Mouse (Mus musculus) large intestine, adult 2 months (tissue): ENCODE measurements around the gene Tmem201. TPM values are rescaled to one million over a fixed set of nuclear protein-coding genes. Genes with fewer than 3 reads are reported as not detected.

Source experiments
- DNase-seq: peaks from one replicate; pipeline ENCODE4 v3.0.0-alpha.2; 2012; ENCODE audit warnings: low read depth, low spot score
- WGBS: fragments of 180-500 bp; shearing (Covaris S2); methylation state at CpG from one replicate; pipeline ENCODE4 v1.1.7; 2018; 5-methylcytosine and 5-hydroxymethylcytosine counted together
- polyA plus RNA-seq: library from polyadenylated mRNA; depleted of rRNA; stranded (reverse); fragments of >200 nt; gene quantifications from 2 replicates; pipeline ENCODE4 v1.2.3, GENCODE M21; 2012

Tmem201 gene
- polyA plus RNA-seq, 1 experiment, result 15.3 TPM

DNA sequence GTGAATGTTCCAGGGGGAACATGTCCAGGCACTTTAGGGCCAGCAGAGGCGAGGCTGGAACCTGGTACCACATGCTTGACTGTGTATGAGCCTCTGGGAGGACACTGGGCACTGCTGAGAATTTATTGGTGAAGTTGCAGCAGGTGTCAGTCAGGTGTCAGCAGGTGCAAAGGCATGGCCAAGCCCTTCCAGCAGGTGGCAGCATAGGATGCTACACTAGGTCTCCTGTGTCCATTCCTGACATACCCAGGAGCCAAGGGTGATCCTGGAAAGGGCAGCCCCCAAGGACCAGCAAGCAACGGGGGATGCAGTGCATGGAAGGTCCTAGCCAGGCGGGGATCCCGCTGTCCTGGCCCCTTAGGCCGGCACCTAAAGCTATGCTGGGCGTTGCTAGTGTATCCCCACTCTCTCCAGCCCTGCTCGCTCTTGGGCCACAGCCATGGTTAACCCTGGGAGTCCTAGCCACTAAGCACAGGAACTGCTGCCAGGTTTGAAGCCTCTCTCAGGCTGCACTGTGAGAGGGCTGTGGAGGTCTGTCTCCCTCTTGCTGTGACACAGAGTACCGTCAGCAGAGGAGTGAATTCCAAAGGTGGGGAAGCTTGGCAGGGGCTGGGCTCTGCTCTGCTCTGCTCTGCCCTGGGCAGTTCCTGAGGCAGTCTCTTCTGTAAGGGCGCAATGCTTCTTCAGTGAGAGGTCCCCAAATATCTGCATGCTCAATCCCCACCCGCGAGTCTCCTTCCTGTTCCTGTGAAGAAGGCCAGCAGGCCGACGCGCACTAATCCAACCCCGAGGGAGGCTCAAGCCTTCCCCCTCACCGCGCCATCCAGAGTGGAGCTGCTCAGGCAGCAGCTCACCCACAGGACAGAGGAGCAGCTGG, 13.8 kb downstream of the Tmem201 start:
- WGBS, result 72% methylated on average over 17 of the region's 17 CpGs
- no peak for DNase-seq

GRCm38 (mm10) chr4:149723021-149723390, 14.8 kb downstream of the Tmem201 start:
- 95% methylated on average over 12 of the region's 12 CpGs for WGBS
- DNase-seq, result no peak

- WGBS, result 91% methylated on average over 24 of the region's 24 CpGs
- DNase-seq, result no peak
These were observed 15.5 kb downstream of the Tmem201 start for GRCm38 (mm10) chr4:149722104-149723020.

- no peak for DNase-seq
These were observed 16.7 kb downstream of the Tmem201 start for GRCm38 (mm10) chr4:149721163-149721562.

DNA sequence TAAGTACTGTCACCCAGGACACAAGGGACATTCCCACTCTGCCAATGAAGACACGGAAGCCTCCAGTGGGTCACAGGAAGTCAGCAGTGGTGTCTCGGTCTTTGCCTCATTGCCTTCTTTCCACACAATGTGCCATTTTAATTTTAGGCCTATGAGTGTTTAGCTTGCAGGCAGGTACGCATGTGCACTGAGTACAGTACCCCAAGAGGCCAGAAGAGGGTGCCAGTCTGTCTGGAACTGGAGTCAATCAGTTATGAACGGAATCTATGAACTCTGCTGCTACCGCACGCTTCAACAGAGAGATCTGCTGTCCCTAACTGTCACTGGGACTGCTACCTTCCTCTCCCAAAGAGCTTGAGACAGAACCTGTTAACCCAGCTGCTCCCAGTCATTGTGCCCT, 18.2 kb downstream of the Tmem201 start:
- WGBS, result 88% methylated on average over 6 of the region's 6 CpGs
- DNase-seq, result no peak

More at GRCm38 (mm10) chr4:149721163-149721562, 16.7 kb downstream of the Tmem201 start:
- 87% methylated on average over 8 of the region's 8 CpGs for WGBS

GRCm38 (mm10) chr4:149714542-149714941, 23.3 kb downstream of the Tmem201 start:
- WGBS, result 77% methylated on average over 3 of the region's 3 CpGs
- no peak for DNase-seq

DNA sequence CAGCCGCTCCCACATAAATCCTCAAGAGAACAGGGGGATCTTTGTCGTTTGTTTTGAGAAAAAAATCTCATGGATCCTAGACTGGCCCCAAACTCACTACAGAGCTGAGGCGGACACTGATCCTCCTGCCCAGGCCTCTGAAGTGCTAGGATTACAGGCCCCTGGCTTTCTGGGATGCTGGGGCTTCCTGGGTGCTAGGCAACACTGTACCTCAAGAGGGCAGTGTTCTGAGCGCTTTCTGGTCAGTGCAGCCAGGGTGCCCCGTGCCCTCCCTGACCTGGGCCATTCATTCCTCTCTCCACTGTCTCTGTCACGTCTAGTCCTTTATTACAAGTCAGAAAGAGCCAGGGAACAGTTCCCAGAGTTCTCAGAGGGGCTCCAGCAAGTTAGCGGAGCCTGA, 25.9 kb downstream of the Tmem201 start:
- no peak for DNase-seq
- 28% methylated on average over 7 of the region's 7 CpGs for WGBS

DNA sequence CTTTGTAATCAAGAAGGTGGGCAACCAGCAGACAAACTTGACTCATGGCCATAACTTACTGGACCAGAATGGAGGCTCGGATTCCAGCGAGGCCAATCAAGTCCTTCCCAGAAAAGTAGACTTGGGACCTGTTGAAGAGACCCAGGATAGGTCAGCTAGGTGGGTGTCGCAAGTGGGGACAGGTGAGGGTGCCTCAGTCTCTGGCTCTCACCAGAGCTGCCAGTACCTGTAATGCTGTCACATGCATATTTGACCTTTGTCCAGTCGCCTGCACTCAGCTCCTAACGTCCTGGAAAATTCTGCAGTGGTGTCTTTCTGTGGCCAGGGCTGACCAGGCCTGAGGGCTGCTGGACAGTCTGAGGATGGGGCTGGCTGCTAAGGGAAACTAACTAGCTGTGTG, 26.4 kb downstream of the Tmem201 start:
- no peak for DNase-seq
- WGBS, result 88% methylated on average over 5 of the region's 5 CpGs

GRCm38 (mm10) chr4:149710510-149710909, 27.3 kb downstream of the Tmem201 start:
- DNase-seq, result no peak
- WGBS, result 15% methylated on average over 5 of the region's 5 CpGs

GRCm38 (mm10) chr4:149705941-149706340, 31.9 kb downstream of the Tmem201 start:
- DNase-seq, result no peak
- 84% methylated on average over 8 of the region's 8 CpGs for WGBS

DNA sequence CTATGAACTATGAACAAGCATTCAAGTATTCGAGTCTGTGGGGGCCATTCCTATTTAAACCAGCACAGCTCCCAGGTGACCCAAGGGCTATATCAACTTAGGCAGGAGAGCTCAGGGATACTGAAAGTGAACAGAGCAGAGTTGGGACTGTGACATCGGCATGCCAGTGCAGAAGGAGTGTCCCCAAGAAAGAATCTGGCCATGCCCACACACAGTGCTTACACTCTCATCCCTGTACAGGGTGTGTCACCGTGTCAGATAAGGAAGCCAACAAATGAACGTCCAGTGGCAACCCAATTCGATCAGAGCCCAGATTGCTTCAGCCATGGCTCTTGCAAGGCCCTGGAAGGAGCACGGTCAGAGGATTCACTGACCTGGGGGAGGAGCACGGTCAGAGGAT, 32.5 kb downstream of the Tmem201 start:
- 21% methylated on average over 7 of the region's 7 CpGs for WGBS
- no peak for DNase-seq

GRCm38 (mm10) chr4:149702210-149702979, 35.4 kb downstream of the Tmem201 start, which contains the start of gene Pik3cd:
Gene Pik3cd (minus strand): TSS chr4:149702571.
- DNase-seq, result no peak
- WGBS, result 64% methylated on average over 19 of the region's 19 CpGs

- WGBS, result 61% methylated on average over 18 of the region's 18 CpGs
- no peak for DNase-seq
These were observed 36.2 kb downstream of the Tmem201 start for GRCm38 (mm10) chr4:149701426-149702209.

DNA sequence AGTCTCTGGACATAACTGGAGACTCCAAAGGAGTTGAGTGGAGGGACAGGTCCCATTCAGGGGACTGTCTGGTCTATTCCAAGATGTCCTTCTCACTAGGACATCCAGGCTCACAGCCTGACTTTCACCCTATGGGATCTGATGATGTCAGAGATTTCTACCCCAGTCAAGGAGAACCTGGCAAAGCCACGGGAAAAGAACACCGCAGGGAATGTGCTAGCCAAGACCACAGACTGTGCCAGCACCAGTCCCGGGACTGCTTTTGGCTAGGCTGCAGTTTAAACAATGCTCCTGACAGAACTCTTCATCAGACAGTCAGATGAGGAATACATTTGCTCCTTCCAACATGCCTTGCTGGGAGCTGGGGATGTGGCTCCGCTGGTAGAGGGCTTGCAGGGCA, 37.9 kb downstream of the Tmem201 start:
- no peak for DNase-seq
- WGBS, result 79% methylated on average over 4 of the region's 4 CpGs

- no peak for DNase-seq
- 3% methylated on average over 35 of the region's 35 CpGs for WGBS
These were observed 39.5 kb downstream of the Tmem201 start for GRCm38 (mm10) chr4:149698197-149698821.

DNA sequence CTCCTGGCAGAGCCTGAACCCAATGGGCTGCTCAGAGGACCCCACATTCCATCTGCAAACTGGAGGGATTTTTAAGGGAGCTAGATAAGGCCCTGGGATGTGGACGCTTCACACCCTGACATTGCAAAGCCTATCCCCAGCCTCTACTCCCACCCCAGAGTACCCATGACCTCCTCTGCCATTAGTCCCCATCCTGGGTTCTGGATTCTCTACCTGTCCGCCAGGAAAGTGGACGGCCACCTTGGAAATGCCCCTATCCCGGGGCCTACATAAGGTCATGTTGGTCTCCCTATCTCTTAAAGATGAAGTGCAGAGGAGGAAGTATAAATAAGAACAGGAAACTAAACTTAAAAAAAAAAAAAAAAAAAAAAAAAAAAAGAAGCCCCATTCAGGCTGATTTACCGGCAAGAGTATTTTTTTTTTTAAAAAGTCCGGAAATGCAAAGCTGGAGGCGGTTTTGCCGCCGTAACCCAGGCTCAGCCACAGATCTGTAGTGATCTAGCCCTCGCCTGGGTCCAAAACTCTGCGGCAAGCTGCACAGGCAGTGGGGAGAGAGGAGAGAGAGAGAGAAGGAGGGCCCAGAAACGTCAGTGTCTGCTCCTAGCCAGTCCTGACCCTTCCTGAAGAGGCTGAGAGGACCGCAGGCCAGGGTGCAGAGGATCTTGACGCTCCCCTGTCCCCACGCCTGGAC, 40.2 kb downstream of the Tmem201 start:
- DNase-seq, result no peak
- WGBS, result 33% methylated on average over 15 of the region's 15 CpGs

DNA sequence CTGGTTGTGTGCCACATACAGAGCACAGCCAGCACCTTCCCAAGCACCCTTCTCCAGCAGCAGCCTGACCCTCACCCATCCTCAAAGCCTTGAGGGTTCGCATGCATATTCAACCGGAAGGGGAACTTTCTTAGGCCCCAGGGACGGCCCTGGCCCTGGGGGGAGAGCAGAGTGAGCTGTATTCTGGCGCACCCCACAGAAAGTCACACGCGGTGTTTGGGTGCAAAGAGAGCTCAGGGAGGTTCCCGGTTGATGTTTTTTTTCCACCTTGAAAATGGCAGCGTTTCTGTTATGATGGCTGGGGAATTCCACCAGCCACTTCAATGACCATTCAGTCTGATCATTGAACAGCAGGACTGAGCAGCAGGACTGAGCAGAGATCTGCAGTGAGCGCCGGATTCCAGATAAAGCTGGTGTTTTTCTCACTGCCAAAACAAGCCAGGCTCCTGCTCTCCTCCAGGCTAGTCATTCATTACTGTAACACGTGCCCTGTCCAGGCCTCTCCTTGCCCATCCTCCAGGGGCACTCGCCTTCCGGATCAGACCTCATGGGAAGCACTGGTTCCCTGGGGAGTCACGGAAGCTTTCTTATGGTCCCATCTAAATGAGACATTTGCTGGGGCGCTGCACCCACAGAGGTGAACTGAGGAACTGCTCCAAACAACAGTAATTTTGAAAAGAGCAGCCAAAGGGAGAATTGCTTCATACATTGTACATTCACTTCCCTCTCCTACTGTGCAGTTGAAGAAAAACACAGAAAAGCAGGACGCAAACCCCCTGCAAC, 41.5 kb downstream of the Tmem201 start:
- no peak for DNase-seq
- 57% methylated on average over 16 of the region's 16 CpGs for WGBS
